8 mouse cellular contexts compared by ENCODE assay signal in genomic region chr4:148448179-148448852, GRCm38 (mm10). TPM values are rescaled to one million over a fixed set of nuclear protein-coding genes. Genes with fewer than 3 reads are reported as not detected.
A peak's percentile ranks its signal among the peaks of the same experiment; 100 is the strongest.
DNase-seq lines count a peak whose midpoint lies in the region; ATAC-seq lines count a peak whose summit lies in the region.

Gene Mtor (plus strand): TSS chr4:148448611.

- H3K4me3 ChIP-seq in heart, embryonic 14.5 days (ENCODE audit: control insufficient read depth in 1 of 2, insufficient read depth in 1 of 2, low read depth in 1 of 2, low read length in 2 of 2) = peak within 1 kb of the TSS; percentile 81 to 86
- peak within 1 kb of the TSS; percentile 96 for H3K4me3 ChIP-seq in liver, embryonic 13.5 days (replicated peaks)
- H3K4me3 ChIP-seq in stomach, embryonic 16.5 days (replicated peaks; ENCODE audit: low read length) = peak within 1 kb of the TSS; percentile 99

- H3K4me2 ChIP-seq in heart, embryonic 14.5 days (ENCODE audit: low read length) = peak within 1 kb of the TSS; percentile 70
- peak within 1 kb of the TSS; percentile 87 for H3K4me2 ChIP-seq in liver, embryonic 13.5 days
- H3K4me2 ChIP-seq in stomach, embryonic 16.5 days (ENCODE audit: low read depth, low read length) = peak within 1 kb of the TSS; percentile 81

- DNase-seq in c-Kit-negative CD71-positive TER-119-positive erythroid progenitor cells, embryonic 14.5 days (ENCODE audit: low read depth, low spot score) = peak; percentile 96
- peak; percentile 97 for DNase-seq in fibroblast of lung, adult 2 months (ENCODE audit: low read depth)
- peak; percentile 97 for DNase-seq in kidney, postnatal 14 days
- peak; percentile 94 for DNase-seq in liver, embryonic 13.5 days
- peak; percentile 85 for DNase-seq in neural tube, embryonic 10.5 days (ENCODE audit: extremely low spot score, low spot score)

- peaks cover 12 to 19% of the 10 kb centered on the region in 2 experiments for H3K4me1 ChIP-seq in heart, embryonic 14.5 days (ENCODE audit: control insufficient read depth in 2 of 2, insufficient read depth in 2 of 2, low read length in 2 of 2)
- peaks cover 38% of the 10 kb centered on the region for H3K4me1 ChIP-seq in liver, embryonic 13.5 days (replicated peaks)
- H3K4me1 ChIP-seq in stomach, embryonic 16.5 days (ENCODE audit: control insufficient read depth, insufficient read depth, low read length) = peaks cover 16% of the 10 kb centered on the region

- peak within 1 kb of the TSS; percentile 88 for H3K9ac ChIP-seq in heart, embryonic 14.5 days (ENCODE audit: low read length)
- peak within 1 kb of the TSS; percentile 94 for H3K9ac ChIP-seq in liver, embryonic 13.5 days
- H3K9ac ChIP-seq in stomach, embryonic 16.5 days (ENCODE audit: low read length) = peak within 1 kb of the TSS; percentile 92

- H3K36me3 ChIP-seq in heart, embryonic 14.5 days (ENCODE audit: control insufficient read depth, insufficient read depth, low read length) = peaks cover 14% of the 10 kb centered on the region
- peaks cover 12% of the 10 kb centered on the region for H3K36me3 ChIP-seq in liver, embryonic 13.5 days
- H3K36me3 ChIP-seq in stomach, embryonic 16.5 days (ENCODE audit: control insufficient read depth, insufficient read depth, low read length) = peaks cover 9% of the 10 kb centered on the region

- peak within 1 kb of the TSS; percentile 65 to 81 for H3K27ac ChIP-seq in heart, embryonic 14.5 days (replicated peaks in 1 of 2; ENCODE audit: control insufficient read depth in 1 of 2, insufficient read depth in 1 of 2, low read depth in 2 of 2, low read length in 2 of 2)
- H3K27ac ChIP-seq in liver, embryonic 13.5 days = peak within 1 kb of the TSS; percentile 74
- H3K27ac ChIP-seq in stomach, embryonic 16.5 days (ENCODE audit: low read length) = peak within 1 kb of the TSS; percentile 71

- WGBS in heart, embryonic 14.5 days = under 1% methylated on average over 56 of the region's 56 CpGs
- under 1% methylated on average over 52 of the region's 56 CpGs for WGBS in liver, embryonic 13.5 days (ENCODE audit: insufficient replicate concordance)
- under 1% methylated on average over 56 of the region's 56 CpGs for WGBS in stomach, embryonic 16.5 days

- no peaks in the 10 kb centered on the region for H3K27me3 ChIP-seq in heart, embryonic 14.5 days (ENCODE audit: control insufficient read depth, insufficient read depth, low read length)
- no peaks in the 10 kb centered on the region for H3K27me3 ChIP-seq in liver, embryonic 13.5 days
- no peaks in the 10 kb centered on the region for H3K27me3 ChIP-seq in stomach, embryonic 16.5 days (ENCODE audit: control insufficient read depth, insufficient read depth, low read length)

- H3K9me3 ChIP-seq in heart, embryonic 14.5 days (ENCODE audit: control insufficient read depth, low read length) = no peaks in the 10 kb centered on the region
- no peaks in the 10 kb centered on the region for H3K9me3 ChIP-seq in liver, embryonic 13.5 days (replicated peaks)
- H3K9me3 ChIP-seq in stomach, embryonic 16.5 days (replicated peaks; ENCODE audit: control insufficient read depth, low read length) = no peaks in the 10 kb centered on the region

- peak; percentile 94 for ATAC-seq in CD4-positive, CD25-positive, alpha-beta regulatory T cell, adult 4 months
- peak; percentile 94 for ATAC-seq in heart, embryonic 14.5 days (ENCODE audit: insufficient number of reproducible peaks, insufficient read depth, low FRiP score, low read depth)
- peak; percentile 92 for ATAC-seq in liver, embryonic 13.5 days (ENCODE audit: low read depth)
- ATAC-seq in stomach, embryonic 16.5 days (ENCODE audit: insufficient read depth, low FRiP score) = peak; percentile 97

RNA-seq across cellular contexts. Expression of gene Mtor, which starts in this region (rescaled TPM):
- polyA plus RNA-seq in CD4-positive, CD25-positive, alpha-beta regulatory T cell, adult 4 months (2017; shearing (Covaris generic)) = 10 to 100 TPM in 1 of 2 experiments, 1 to 10 TPM in 1; 7.9 to 13.0 TPM
- 18.4 and 21.2 TPM in 2 replicates for polyA plus RNA-seq in heart, embryonic 14.5 days (2014; fragmentation: Nextera tagmentation; extraction: Ambion mirVana)
- 9.0 and 9.7 TPM in 2 replicates for polyA plus RNA-seq in liver, embryonic 13.5 days (2015; fragmentation: Nextera tagmentation; extraction: Ambion mirVana)
- 10.9 and 15.2 TPM in 2 replicates for polyA plus RNA-seq in stomach, embryonic 16.5 days (2015; fragmentation: Nextera tagmentation; extraction: Ambion mirVana)

Comparison
In these comparisons a context has a peak if more than half of its experiments do, and no peak if none do; other contexts are left out.
1. Peak in every context shown above with its lines: DNase-seq, ATAC-seq, H3K4me3 ChIP-seq and H3K27ac ChIP-seq.